Mouse (Mus musculus): ENCODE measurements around the gene Dctn2. TPM values are rescaled to one million over a fixed set of nuclear protein-coding genes. Genes with fewer than 3 reads are reported as not detected.
"Not testable (repeated sequence)": the region's sequence is repeated elsewhere in the genome, so short reads cannot be mapped to it uniquely, and the experiment has no call there.

Gene Dctn2
- polyA plus RNA-seq, 1 experiment from 2014 or later, result 234 TPM

GRCm38 (mm10) chr10:127291881-127292638 is 25.9 kb downstream of the Dctn2 start:
- peak overlapping the region; percentile 92 for H3K4me2 ChIP-seq (replicated peaks)
- H3K4me1 ChIP-seq, result peaks cover 37% of the 10 kb centered on the region
- H3K27ac ChIP-seq, result peak overlapping the region; percentile 97; the same call in 1 of the 2 replicates
- ATAC-seq (ENCODE audit: low FRiP score), result no peak
- peaks cover 36% of the 10 kb centered on the region for H3K36me3 ChIP-seq
- peak overlapping the region; percentile 56 for H3K9ac ChIP-seq
- 53% methylated on average over 5 of the region's 5 CpGs for WGBS
- no peaks in the 10 kb centered on the region for H3K27me3 ChIP-seq
- H3K9me3 ChIP-seq (replicated peaks), result no peaks in the 10 kb centered on the region
- peak overlapping the region; percentile 66 for H3K4me3 ChIP-seq

- Histone ChIP-seq H3K4me1 (peaks cover 27% of the 10 kb centered on the region), H3K4me2 (replicated peaks) (no peak overlapping the region), H3K27ac (no peak overlapping the region), H3K4me3 (no peak overlapping the region), H3K27me3 (no peaks in the 10 kb centered on the region), H3K9ac (no peak overlapping the region), H3K9me3 (replicated peaks) (no peaks in the 10 kb centered on the region), H3K36me3 (peaks cover 46% of the 10 kb centered on the region)
- WGBS, result 91% methylated on average over 6 of the region's 6 CpGs
- ATAC-seq (ENCODE audit: low FRiP score), result no peak
These were observed 26.9 kb downstream of the Dctn2 start for GRCm38 (mm10) chr10:127292987-127293538.

- 85% methylated on average over 3 of the region's 3 CpGs for whole genome bisulfite sequencing
- Histone ChIP-seq H3K4me1 (peaks cover 27% of the 10 kb centered on the region), H3K9me3 (replicated peaks) (no peaks in the 10 kb centered on the region), H3K27ac (no peak overlapping the region), H3K27me3 (no peaks in the 10 kb centered on the region), H3K4me3 (no peak overlapping the region), H3K4me2 (replicated peaks) (no peak overlapping the region), H3K9ac (no peak overlapping the region), H3K36me3 (peaks cover 51% of the 10 kb centered on the region)
- no peak for ATAC-seq (ENCODE audit: low FRiP score)
These were observed 27.5 kb downstream of the Dctn2 start for GRCm38 (mm10) chr10:127293590-127294113.

- WGBS, result 86% methylated on average over 10 of the region's 10 CpGs
These were observed 28.8 kb downstream of the Dctn2 start for GRCm38 (mm10) chr10:127294895-127295510.

GRCm38 (mm10) chr10:127295986-127296794 is 30.0 kb downstream of the Dctn2 start:
- H3K9me3 ChIP-seq (replicated peaks), result no peaks in the 10 kb centered on the region
- H3K27ac ChIP-seq, result no peak overlapping the region
- no peak overlapping the region; the same call in 1 of the 2 replicates for H3K9ac ChIP-seq
- ATAC-seq (ENCODE audit: low FRiP score), result no peak
- peaks cover 20% of the 10 kb centered on the region for H3K4me1 ChIP-seq
- H3K27me3 ChIP-seq, result no peaks in the 10 kb centered on the region
- H3K4me3 ChIP-seq, result no peak overlapping the region
- no peak overlapping the region for H3K4me2 ChIP-seq (replicated peaks)
- H3K36me3 ChIP-seq, result peaks cover 76% of the 10 kb centered on the region
- 94% methylated on average over 24 of the region's 24 CpGs for WGBS

More at GRCm38 (mm10) chr10:127294895-127295510, 28.8 kb downstream of the Dctn2 start:
- Histone ChIP-seq H3K4me3 (no peak overlapping the region), H3K27ac (no peak overlapping the region), H3K27me3 (no peaks in the 10 kb centered on the region), H3K4me1 (peaks cover 22% of the 10 kb centered on the region), H3K9me3 (replicated peaks) (no peaks in the 10 kb centered on the region), H3K36me3 (peaks cover 64% of the 10 kb centered on the region), H3K4me2 (replicated peaks) (no peak overlapping the region), H3K9ac (no peak overlapping the region)
- ATAC-seq (ENCODE audit: low FRiP score), result no peak

- ATAC-seq (ENCODE audit: low FRiP score), result no peak
- Histone ChIP-seq H3K27ac (no peak overlapping the region), H3K9me3 (replicated peaks) (no peaks in the 10 kb centered on the region), H3K36me3 (peaks cover 87% of the 10 kb centered on the region), H3K4me1 (peaks cover 10% of the 10 kb centered on the region), H3K4me2 (replicated peaks) (no peak overlapping the region), H3K4me3 (no peak overlapping the region), H3K27me3 (no peaks in the 10 kb centered on the region), H3K9ac (no peak overlapping the region)
- 92% methylated on average over 16 of the region's 16 CpGs for WGBS
These were observed 31.1 kb downstream of the Dctn2 start for GRCm38 (mm10) chr10:127297015-127297871.

GRCm38 (mm10) chr10:127300361-127300760 is 34.2 kb downstream of the Dctn2 start:
- Histone ChIP-seq H3K9ac (no peak overlapping the region), H3K4me1 (no peaks in the 10 kb centered on the region), H3K27ac (no peak overlapping the region), H3K9me3 (replicated peaks) (no peaks in the 10 kb centered on the region), H3K4me3 (no peak overlapping the region), H3K27me3 (no peaks in the 10 kb centered on the region), H3K36me3 (peaks cover 99% of the 10 kb centered on the region), H3K4me2 (replicated peaks) (no peak overlapping the region)
- WGBS, result 97% methylated on average over 6 of the region's 6 CpGs
- ATAC-seq (ENCODE audit: low FRiP score), result no peak

- Histone ChIP-seq H3K4me2 (replicated peaks) (no peak overlapping the region), H3K9ac (no peak overlapping the region), H3K27ac (no peak overlapping the region), H3K4me3 (no peak overlapping the region), H3K36me3 (peaks cover 99% of the 10 kb centered on the region), H3K4me1 (no peaks in the 10 kb centered on the region), H3K9me3 (replicated peaks) (no peaks in the 10 kb centered on the region), H3K27me3 (no peaks in the 10 kb centered on the region)
- 92% methylated on average over 11 of the region's 11 CpGs for WGBS
- no peak for ATAC-seq (ENCODE audit: low FRiP score)
These were observed 37.0 kb downstream of the Dctn2 start for GRCm38 (mm10) chr10:127303136-127303535.

- not testable (repeated sequence) for H3K27ac ChIP-seq; H3K4me3 ChIP-seq; H3K9ac ChIP-seq; H3K4me2 ChIP-seq (replicated peaks); H3K9me3 ChIP-seq (replicated peaks); ATAC-seq (ENCODE audit: low FRiP score); H3K27me3 ChIP-seq
- Histone ChIP-seq H3K36me3 (peaks cover 52% of the 10 kb centered on the region), H3K4me1 (peaks cover 12% of the 10 kb centered on the region)
- 82% methylated on average over 3 of the region's 3 CpGs for WGBS
These were observed 43.0 kb downstream of the Dctn2 start for GRCm38 (mm10) chr10:127309167-127309566.

GRCm38 (mm10) chr10:127310523-127311475 is 44.6 kb downstream of the Dctn2 start:
- H3K27me3 ChIP-seq, result no peaks in the 10 kb centered on the region
- peak; percentile 44 for ATAC-seq (ENCODE audit: low FRiP score)
- peak overlapping the region; percentile 64; the same call in 1 of the 2 replicates for H3K27ac ChIP-seq
- H3K9ac ChIP-seq, result peak overlapping the region; percentile 84
- WGBS, result 39% methylated on average over 23 of the region's 23 CpGs
- peaks cover 36% of the 10 kb centered on the region for H3K36me3 ChIP-seq
- no peaks in the 10 kb centered on the region for H3K9me3 ChIP-seq (replicated peaks)
- H3K4me3 ChIP-seq, result peak overlapping the region; percentile 75
- H3K4me1 ChIP-seq, result peaks cover 12% of the 10 kb centered on the region
- peak overlapping the region; percentile 80 for H3K4me2 ChIP-seq (replicated peaks)
